Mouse (Mus musculus): ENCODE data around the gene Luc7l3. TPM values are rescaled to one million over a fixed set of nuclear protein-coding genes. Genes with fewer than 3 reads are reported as not detected.

Gene Luc7l3
- polyA plus RNA-seq, 1 experiment from 2014 or later = 173 TPM

GRCm38 (mm10) chr11:94317515-94317914 is 4.3 kb downstream of the Luc7l3 start:
- Histone ChIP-seq H3K4me3 (no peak overlapping the region), H3K36me3 (ENCODE audit: poor library complexity, severe bottlenecking) (peaks cover 9% of the 10 kb centered on the region; the same call in 1 of the 2 replicates), H3K27me3 (no peaks in the 10 kb centered on the region), H3K9me3 (replicated peaks) (no peaks in the 10 kb centered on the region), H3K4me1 (peaks cover 70% of the 10 kb centered on the region), H3K27ac (no peak overlapping the region), H3K4me2 (peak overlapping the region; percentile 18; the same call in 1 of the 2 replicates), H3K9ac (no peak overlapping the region)
- 55% methylated on average over 4 of the region's 4 CpGs for WGBS
- ATAC-seq = no peak

- H3K9ac ChIP-seq = no peak overlapping the region
- H3K36me3 ChIP-seq (ENCODE audit: poor library complexity, severe bottlenecking) = peaks cover 9% of the 10 kb centered on the region; the same call in 1 of the 2 replicates
- H3K9me3 ChIP-seq (replicated peaks) = no peaks in the 10 kb centered on the region
- H3K27ac ChIP-seq = no peak overlapping the region
- WGBS = 71% methylated on average over 1 of the region's 1 CpGs
- H3K4me3 ChIP-seq = no peak overlapping the region
- H3K27me3 ChIP-seq = no peaks in the 10 kb centered on the region
- peak overlapping the region; percentile 18; the same call in 1 of the 2 replicates for H3K4me2 ChIP-seq
- peaks cover 70% of the 10 kb centered on the region for H3K4me1 ChIP-seq
- no peak for ATAC-seq
Observed at GRCm38 (mm10) chr11:94317014-94317413, 4.8 kb downstream of the Luc7l3 start.

GRCm38 (mm10) chr11:94316528-94316927 is 5.3 kb downstream of the Luc7l3 start:
- no peak overlapping the region for H3K9ac ChIP-seq
- 88% methylated on average over 2 of the region's 2 CpGs for WGBS
- no peak overlapping the region for H3K27ac ChIP-seq

GRCm38 (mm10) chr11:94315308-94315707 is 6.5 kb downstream of the Luc7l3 start:
- Histone ChIP-seq H3K4me2 (no peak overlapping the region), H3K9ac (no peak overlapping the region), H3K4me1 (peaks cover 75% of the 10 kb centered on the region), H3K9me3 (replicated peaks) (no peaks in the 10 kb centered on the region), H3K36me3 (ENCODE audit: poor library complexity, severe bottlenecking) (peaks cover 9% of the 10 kb centered on the region; the same call in 1 of the 2 replicates), H3K27ac (no peak overlapping the region), H3K27me3 (no peaks in the 10 kb centered on the region), H3K4me3 (no peak overlapping the region)
- no peak for ATAC-seq
- WGBS = 83% methylated on average over 1 of the region's 1 CpGs

More at GRCm38 (mm10) chr11:94316528-94316927, 5.3 kb downstream of the Luc7l3 start:
- no peak overlapping the region for H3K4me3 ChIP-seq
- peaks cover 9% of the 10 kb centered on the region; the same call in 1 of the 2 replicates for H3K36me3 ChIP-seq (ENCODE audit: poor library complexity, severe bottlenecking)
- H3K4me1 ChIP-seq = peaks cover 74% of the 10 kb centered on the region
- H3K4me2 ChIP-seq = no peak overlapping the region
- H3K9me3 ChIP-seq (replicated peaks) = no peaks in the 10 kb centered on the region
- no peak for ATAC-seq
- no peaks in the 10 kb centered on the region for H3K27me3 ChIP-seq

- no peaks in the 10 kb centered on the region for H3K27me3 ChIP-seq
- H3K4me1 ChIP-seq = peaks cover 64% of the 10 kb centered on the region
- no peaks in the 10 kb centered on the region for H3K9me3 ChIP-seq (replicated peaks)
- no peak overlapping the region for H3K4me2 ChIP-seq
- H3K36me3 ChIP-seq (ENCODE audit: poor library complexity, severe bottlenecking) = peaks cover 6% of the 10 kb centered on the region; the same call in 1 of the 2 replicates
- WGBS = 90% methylated on average over 2 of the region's 2 CpGs
- no peak for ATAC-seq
- no peak overlapping the region for H3K9ac ChIP-seq
- no peak overlapping the region for H3K27ac ChIP-seq
- no peak overlapping the region for H3K4me3 ChIP-seq
Observed at GRCm38 (mm10) chr11:94314098-94314652, 7.6 kb downstream of the Luc7l3 start.

GRCm38 (mm10) chr11:94312733-94313132 is 9.1 kb downstream of the Luc7l3 start:
- ATAC-seq = no peak
- Histone ChIP-seq H3K27ac (no peak overlapping the region), H3K27me3 (no peaks in the 10 kb centered on the region), H3K4me1 (peaks cover 53% of the 10 kb centered on the region), H3K4me2 (no peak overlapping the region), H3K36me3 (ENCODE audit: poor library complexity, severe bottlenecking) (peaks cover 7% of the 10 kb centered on the region), H3K9ac (no peak overlapping the region), H3K4me3 (no peak overlapping the region), H3K9me3 (replicated peaks) (no peaks in the 10 kb centered on the region)
- 77% methylated on average over 1 of the region's 1 CpGs for WGBS

- ATAC-seq = no peak
- Histone ChIP-seq H3K4me3 (no peak overlapping the region), H3K27ac (no peak overlapping the region; the same call in 1 of the 2 replicates), H3K36me3 (ENCODE audit: poor library complexity, severe bottlenecking) (peaks cover 91% of the 10 kb centered on the region), H3K4me1 (0 out of 2 replicates have a peak, but pooled peaks cover 5% of the 10 kb centered on the region), H3K27me3 (no peaks in the 10 kb centered on the region), H3K4me2 (no peak overlapping the region), H3K9ac (no peak overlapping the region), H3K9me3 (replicated peaks) (no peaks in the 10 kb centered on the region)
- WGBS = 46% methylated on average over 9 of the region's 9 CpGs
Observed at GRCm38 (mm10) chr11:94294996-94295845, 26.6 kb downstream of the Luc7l3 start.

- H3K4me3 ChIP-seq = no peak overlapping the region
- no peak overlapping the region for H3K4me2 ChIP-seq
- WGBS = 93% methylated on average over 10 of the region's 10 CpGs
- no peak overlapping the region for H3K27ac ChIP-seq
- H3K4me1 ChIP-seq = no peaks in the 10 kb centered on the region
- no peak overlapping the region for H3K9ac ChIP-seq
- H3K9me3 ChIP-seq (replicated peaks) = no peaks in the 10 kb centered on the region
- no peaks in the 10 kb centered on the region for H3K27me3 ChIP-seq
- ATAC-seq = no peak
- H3K36me3 ChIP-seq (ENCODE audit: poor library complexity, severe bottlenecking) = peaks cover 91% of the 10 kb centered on the region
Observed at GRCm38 (mm10) chr11:94290062-94290740, 31.6 kb downstream of the Luc7l3 start.

- H3K36me3 ChIP-seq (ENCODE audit: poor library complexity, severe bottlenecking) = peaks cover 79% of the 10 kb centered on the region
- ATAC-seq = no peak
- 94% methylated on average over 5 of the region's 5 CpGs for WGBS
Observed at GRCm38 (mm10) chr11:94287105-94287504, 34.7 kb downstream of the Luc7l3 start.

GRCm38 (mm10) chr11:94285886-94286574 is 35.8 kb downstream of the Luc7l3 start:
- Histone ChIP-seq H3K27me3 (no peaks in the 10 kb centered on the region), H3K27ac (no peak overlapping the region), H3K9ac (no peak overlapping the region), H3K4me1 (0 out of 2 replicates have a peak, but pooled peaks cover 3% of the 10 kb centered on the region), H3K4me2 (no peak overlapping the region), H3K4me3 (no peak overlapping the region), H3K9me3 (replicated peaks) (no peaks in the 10 kb centered on the region), H3K36me3 (ENCODE audit: poor library complexity, severe bottlenecking) (peaks cover 70% of the 10 kb centered on the region)
- no peak for ATAC-seq
- WGBS = 91% methylated on average over 11 of the region's 11 CpGs

More at GRCm38 (mm10) chr11:94287105-94287504, 34.7 kb downstream of the Luc7l3 start:
- Histone ChIP-seq H3K4me1 (0 out of 2 replicates have a peak, but pooled peaks cover 3% of the 10 kb centered on the region), H3K27me3 (no peaks in the 10 kb centered on the region), H3K4me2 (no peak overlapping the region), H3K4me3 (no peak overlapping the region), H3K27ac (no peak overlapping the region), H3K9me3 (replicated peaks) (no peaks in the 10 kb centered on the region), H3K9ac (no peak overlapping the region)

GRCm38 (mm10) chr11:94283536-94284099 is 38.2 kb downstream of the Luc7l3 start:
- WGBS = 95% methylated on average over 6 of the region's 6 CpGs
- no peak overlapping the region for H3K27ac ChIP-seq
- H3K4me3 ChIP-seq = no peak overlapping the region
- no peak overlapping the region for H3K4me2 ChIP-seq
- H3K9me3 ChIP-seq (replicated peaks) = no peaks in the 10 kb centered on the region
- H3K27me3 ChIP-seq = no peaks in the 10 kb centered on the region
- H3K36me3 ChIP-seq (ENCODE audit: poor library complexity, severe bottlenecking) = peaks cover 46% of the 10 kb centered on the region
- ATAC-seq = no peak
- no peak overlapping the region for H3K9ac ChIP-seq
- H3K4me1 ChIP-seq = 0 out of 2 replicates have a peak, but pooled peaks cover 3% of the 10 kb centered on the region
